Mouse (Mus musculus) lung, embryonic 16.5 days (tissue): ENCODE measurements at regions not wholly inside any gene's neighbourhood (a gene's known extent, or its start where the extent isn't known, plus 50 kb on each side); places are given as distances from the start of the nearest gene placed in this dataset.

Source experiments
- ATAC-seq: fragments of 200-750 bp; cut with Nextera tagmentation; 2 replicates; pipeline ENCODE4 v1.8.0; 2017; ENCODE audit warnings: low read depth, mild to moderate bottlenecking, moderate library complexity
- H3K27ac ChIP-seq: fragments of 300-500 bp; sonication (generic); 2 replicates; pipeline ENCODE4 v1.5.1; 2014; ENCODE audit warnings: mild to moderate bottlenecking, control low read depth, low read length
- H3K27me3 ChIP-seq: fragments of 300-500 bp; sonication (generic); 2 replicates; pipeline ENCODE4 v1.6.1; 2014; ENCODE audit warnings: low read depth, low read length, mixed read lengths; ENCODE audit not compliant: control insufficient read depth, insufficient read depth
- H3K36me3 ChIP-seq: fragments of 300-500 bp; sonication (generic); 2 replicates; pipeline ENCODE4 v1.6.1; 2014; ENCODE audit warnings: low read length; ENCODE audit not compliant: control insufficient read depth, insufficient read depth
- H3K4me1 ChIP-seq: fragments of 300-500 bp; sonication (generic); replicated peaks from 2 replicates; pipeline ENCODE4 v1.6.1; 2014; ENCODE audit warnings: low read length, mixed read lengths; ENCODE audit not compliant: control insufficient read depth, insufficient read depth
- H3K4me2 ChIP-seq: fragments of 300-500 bp; sonication (generic); 2 replicates; pipeline ENCODE4 v1.6.1; 2014; ENCODE audit warnings: low read depth, low read length, control low read depth
- H3K4me3 ChIP-seq: fragments of 300-500 bp; sonication (generic); 2 replicates; pipeline ENCODE4 v1.5.1; 2014; ENCODE audit warnings: mild to moderate bottlenecking, low read length, control low read depth
- H3K9ac ChIP-seq: fragments of 300-500 bp; sonication (generic); 2 replicates; pipeline ENCODE4 v1.6.1; 2014; ENCODE audit warnings: low read length, control low read depth
- H3K9me3 ChIP-seq: fragments of 300-500 bp; sonication (generic); 2 replicates; pipeline ENCODE4 v1.6.1; 2016; ENCODE audit warnings: low read length; ENCODE audit not compliant: control insufficient read depth
- WGBS: fragments of 180-500 bp; shearing (Covaris S2); extraction: QIAGEN DNeasy Blood & Tissue Kit; methylation state at CpG from one replicate; pipeline ENCODE4 v1.1.7; 2014; 5-methylcytosine and 5-hydroxymethylcytosine counted together

- Histone ChIP-seq H3K27ac (no peak overlapping the region), H3K36me3 (no peaks in the 10 kb centered on the region), H3K27me3 (no peaks in the 10 kb centered on the region; the same call in 1 of the 2 replicates), H3K4me1 (no peaks in the 10 kb centered on the region), H3K9me3 (no peaks in the 10 kb centered on the region), H3K4me3 (no peak overlapping the region), H3K4me2 (no peak overlapping the region), H3K9ac (no peak overlapping the region)
- 78% methylated on average over 9 of the region's 9 CpGs for WGBS
- no peak for ATAC-seq
Measured at GRCm38 (mm10) chr6:51788156-51788555, 224.2 kb downstream of the Skap2 start.

GRCm38 (mm10) chr6:51790293-51790692 lies 222.1 kb downstream of the Skap2 start:
- no peaks in the 10 kb centered on the region for H3K4me1 ChIP-seq
- no peaks in the 10 kb centered on the region for H3K36me3 ChIP-seq
- no peak overlapping the region for H3K27ac ChIP-seq
- H3K4me3 ChIP-seq, result no peak overlapping the region
- no peak overlapping the region for H3K4me2 ChIP-seq
- H3K9ac ChIP-seq, result no peak overlapping the region
- no peaks in the 10 kb centered on the region for H3K27me3 ChIP-seq
- no peak for ATAC-seq
- WGBS, result 55% methylated on average over 5 of the region's 5 CpGs
- no peaks in the 10 kb centered on the region for H3K9me3 ChIP-seq

- Histone ChIP-seq H3K36me3 (no peaks in the 10 kb centered on the region), H3K9me3 (no peaks in the 10 kb centered on the region), H3K4me2 (no peak overlapping the region), H3K4me3 (no peak overlapping the region), H3K27me3 (no peaks in the 10 kb centered on the region), H3K9ac (no peak overlapping the region), H3K4me1 (no peaks in the 10 kb centered on the region), H3K27ac (no peak overlapping the region)
- 81% methylated on average over 7 of the region's 7 CpGs for WGBS
- no peak for ATAC-seq
Measured at GRCm38 (mm10) chr6:51790693-51791092, 221.7 kb downstream of the Skap2 start.

GRCm38 (mm10) chr6:51795300-51795699 lies 217.0 kb downstream of the Skap2 start:
- Histone ChIP-seq H3K36me3 (no peaks in the 10 kb centered on the region), H3K9me3 (no peaks in the 10 kb centered on the region), H3K9ac (no peak overlapping the region), H3K4me1 (no peaks in the 10 kb centered on the region), H3K4me2 (no peak overlapping the region), H3K27me3 (no peaks in the 10 kb centered on the region), H3K27ac (no peak overlapping the region), H3K4me3 (no peak overlapping the region)
- WGBS, result 58% methylated on average over 4 of the region's 4 CpGs
- ATAC-seq, result no peak

- no peaks in the 10 kb centered on the region for H3K27me3 ChIP-seq
- H3K4me2 ChIP-seq, result no peak overlapping the region
- H3K9me3 ChIP-seq, result no peaks in the 10 kb centered on the region
- ATAC-seq, result no peak
- H3K4me3 ChIP-seq, result no peak overlapping the region
- 60% methylated on average over 12 of the region's 12 CpGs for WGBS
- no peaks in the 10 kb centered on the region for H3K36me3 ChIP-seq
- no peak overlapping the region for H3K27ac ChIP-seq
- no peaks in the 10 kb centered on the region for H3K4me1 ChIP-seq
- no peak overlapping the region for H3K9ac ChIP-seq
Measured at GRCm38 (mm10) chr6:51798577-51799240, 213.6 kb downstream of the Skap2 start.

GRCm38 (mm10) chr6:51805656-51806055 lies 206.7 kb downstream of the Skap2 start:
- no peaks in the 10 kb centered on the region for H3K4me1 ChIP-seq
- no peak overlapping the region for H3K4me3 ChIP-seq
- no peaks in the 10 kb centered on the region for H3K27me3 ChIP-seq
- WGBS, result 77% methylated on average over 7 of the region's 7 CpGs
- H3K36me3 ChIP-seq, result no peaks in the 10 kb centered on the region
- no peaks in the 10 kb centered on the region for H3K9me3 ChIP-seq
- ATAC-seq, result no peak
- H3K4me2 ChIP-seq, result no peak overlapping the region
- H3K9ac ChIP-seq, result no peak overlapping the region
- H3K27ac ChIP-seq, result no peak overlapping the region
